Mouse (Mus musculus) liver, embryonic 14.5 days (tissue): Measurements from ENCODE around the gene Crnn.

Source experiments
- CTCF ChIP-seq: IDR thresholded peaks from 2 replicates; pipeline ENCODE4 v1.5.1; 2016; ENCODE audit warnings: antibody characterized with exemption, low read depth, control low read depth
- EP300 ChIP-seq: IDR thresholded peaks from 2 replicates; pipeline ENCODE4 v1.6.1; 2016; ENCODE audit warnings: antibody characterized with exemption, low read depth

DNA sequence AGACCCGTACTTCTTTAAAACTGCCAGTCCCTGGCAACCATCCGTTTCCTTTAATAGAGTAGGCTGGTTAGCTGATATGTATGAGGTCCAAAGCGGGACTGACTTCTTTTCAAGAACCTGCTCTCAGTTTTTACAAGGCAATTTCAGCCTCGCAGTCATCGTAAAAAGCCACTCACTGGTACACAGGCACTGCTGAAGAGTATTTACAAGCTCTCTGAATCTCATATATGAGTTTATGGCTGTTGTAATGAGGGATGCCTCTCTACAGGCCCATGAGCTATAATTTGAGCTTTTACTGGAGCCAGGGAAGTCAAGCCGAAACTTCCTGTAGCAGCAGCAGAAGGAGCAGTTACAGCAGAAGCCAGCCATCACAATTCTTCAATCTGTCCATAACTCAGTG, 17.9 kb downstream of the Crnn start:
- TF ChIP-seq CTCF (no peak), EP300 (no peak)
